Mouse (Mus musculus) C2C12 (cell line): ENCODE results near the gene Plekhh2.

Experiments used
- CTCF ChIP-seq: IDR thresholded peaks from one replicate; pipeline ENCODE4 v1.5.1; 2011; ENCODE audit not compliant: control insufficient read depth, insufficient read depth, insufficient read length
- FOSL1 ChIP-seq: IDR thresholded peaks from one replicate; pipeline ENCODE4 v1.8.0; 2011; ENCODE audit warnings: mild to moderate bottlenecking, low read length; ENCODE audit not compliant: poor library complexity, insufficient read depth, severe bottlenecking
- MYOD1 ChIP-seq: IDR thresholded peaks from one replicate; pipeline ENCODE4 v1.6.1; 2011; ENCODE audit warnings: low read depth; ENCODE audit not compliant: control insufficient read depth, insufficient read length
- MYOG ChIP-seq: IDR thresholded peaks from one replicate; pipeline ENCODE4 v1.6.1; 2011; ENCODE audit not compliant: control insufficient read depth, insufficient read length; ENCODE audit errors: extremely low read depth

- TF ChIP-seq CTCF (no peak), MYOG (no peak), MYOD1 (no peak), FOSL1 (no peak)
Measured at GRCm38 (mm10) chr17:84569770-84570169, 58.1 kb downstream of the Plekhh2 start.
